Mouse (Mus musculus) hindlimb bud, embryonic 11.5 days (tissue): ENCODE measurements around the gene Fem1a.
"Not testable (repeated sequence)": the region's sequence is repeated elsewhere in the genome, so short reads cannot be mapped to it uniquely, and the experiment has no call there.

Source experiments
- DNase-seq: peaks from one replicate; pipeline ENCODE4 v3.0.0-alpha.2; 2012; ENCODE audit warnings: low read depth, low spot score; ENCODE audit errors: extremely low spot score

Fem1a gene

DNA sequence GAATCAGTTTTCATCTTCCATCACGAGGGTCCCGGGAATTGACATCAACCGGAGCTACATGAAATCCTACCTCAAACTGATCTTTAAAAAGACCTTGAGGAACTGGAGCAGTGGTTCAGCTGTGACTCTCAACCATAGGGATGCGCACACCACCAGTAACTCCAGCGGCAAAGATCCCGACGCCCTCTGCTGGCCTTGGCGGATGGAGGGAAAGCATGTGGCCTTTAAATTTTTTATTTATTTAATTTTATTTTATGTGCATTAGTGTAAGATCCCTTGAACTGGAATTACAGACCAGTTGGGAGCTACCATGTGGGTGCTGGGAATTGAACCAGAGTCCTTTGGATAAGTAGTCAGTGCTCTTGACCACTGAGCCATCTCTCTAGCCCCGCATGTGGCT, 1.2 kb upstream of the Fem1a start:
- DNase-seq, result no peak

DNA sequence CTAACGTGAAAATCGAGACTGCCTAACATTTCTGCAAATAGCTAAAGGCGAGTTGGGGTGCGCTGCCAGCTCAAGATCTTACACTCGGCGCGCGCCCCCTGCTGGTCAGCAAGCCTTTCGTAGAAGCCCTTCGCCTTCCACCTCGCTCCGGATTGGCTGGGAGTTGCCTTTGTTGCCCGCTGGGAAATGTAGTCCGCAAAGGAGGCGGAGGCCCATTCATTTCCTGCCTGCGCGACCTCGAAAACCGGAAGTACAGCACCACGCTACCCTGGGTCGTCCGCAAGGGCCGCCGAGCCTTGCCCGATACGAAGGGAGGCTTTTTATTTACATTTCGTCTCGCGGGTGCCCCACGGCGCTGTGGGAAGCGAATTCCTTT, 759 bp upstream of the Fem1a start:
- DNase-seq, result peak; percentile 92

DNA sequence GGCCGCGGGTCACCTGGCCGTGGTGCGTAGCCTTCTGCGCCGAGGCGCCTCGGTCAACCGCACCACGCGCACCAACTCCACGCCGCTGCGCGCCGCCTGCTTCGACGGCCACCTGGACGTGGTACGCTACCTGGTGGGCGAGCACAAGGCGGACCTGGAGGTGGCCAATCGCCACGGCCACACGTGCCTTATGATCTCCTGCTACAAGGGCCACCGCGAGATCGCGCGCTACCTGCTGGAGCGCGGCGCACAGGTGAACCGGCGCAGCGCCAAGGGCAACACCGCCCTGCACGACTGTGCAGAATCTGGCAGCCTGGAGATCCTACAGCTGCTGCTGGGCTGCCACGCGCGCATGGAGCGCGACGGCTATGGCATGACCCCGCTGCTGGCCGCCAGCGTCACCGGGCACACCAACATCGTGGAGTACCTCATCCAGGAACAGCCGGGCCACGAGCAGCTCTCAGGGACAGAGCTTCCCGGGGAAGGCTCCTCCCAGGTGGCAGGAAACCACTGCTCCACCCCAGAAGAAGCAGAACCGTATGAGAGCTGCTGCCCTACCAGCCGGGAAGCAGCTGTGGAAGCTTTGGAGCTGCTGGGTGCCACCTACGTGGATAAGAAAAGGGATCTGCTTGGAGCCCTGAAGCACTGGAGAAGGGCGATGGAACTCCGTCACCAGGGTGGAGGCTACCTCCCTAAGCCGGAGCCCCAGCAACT, 728 bp downstream of the Fem1a start:
- no peak for DNase-seq

DNA sequence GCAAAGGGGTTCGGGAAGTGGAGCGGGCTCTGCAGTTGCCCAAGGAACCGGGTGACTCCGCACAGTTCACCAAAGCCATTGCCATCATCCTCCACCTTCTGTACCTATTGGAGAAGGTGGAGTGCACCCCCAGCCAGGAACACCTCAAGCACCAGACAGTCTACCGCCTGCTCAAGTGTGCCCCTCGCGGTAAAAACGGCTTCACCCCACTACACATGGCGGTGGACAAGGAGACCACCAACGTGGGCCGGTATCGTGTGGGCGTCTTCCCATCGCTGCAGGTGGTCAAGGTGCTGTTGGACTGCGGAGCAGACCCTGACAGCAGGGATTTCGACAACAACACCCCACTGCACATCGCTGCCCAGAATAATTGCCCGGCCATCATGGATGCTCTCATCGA, 1.7 kb downstream of the Fem1a start:
- DNase-seq, result not testable (repeated sequence)

DNA sequence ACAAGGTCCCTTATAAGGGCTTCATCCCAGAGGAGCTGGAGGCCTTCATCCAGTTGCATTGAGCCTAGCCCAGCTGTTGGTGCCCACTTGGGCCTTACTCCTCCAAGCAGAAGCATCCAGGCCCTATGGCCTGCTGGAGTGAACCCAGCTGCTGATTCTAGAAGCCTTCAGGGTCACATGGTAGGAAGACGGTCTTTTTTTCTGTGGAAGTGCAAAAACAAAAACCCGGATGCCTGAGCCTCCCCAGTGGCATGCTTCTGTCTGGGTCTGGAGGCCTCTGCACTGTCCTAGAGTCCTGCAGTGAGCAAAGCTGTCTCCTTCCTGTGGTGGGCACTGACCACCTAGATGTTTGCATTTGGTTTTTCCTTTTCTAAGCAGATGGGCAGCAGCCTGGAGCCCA, 2.2 kb downstream of the Fem1a start:
- not testable (repeated sequence) for DNase-seq

DNA sequence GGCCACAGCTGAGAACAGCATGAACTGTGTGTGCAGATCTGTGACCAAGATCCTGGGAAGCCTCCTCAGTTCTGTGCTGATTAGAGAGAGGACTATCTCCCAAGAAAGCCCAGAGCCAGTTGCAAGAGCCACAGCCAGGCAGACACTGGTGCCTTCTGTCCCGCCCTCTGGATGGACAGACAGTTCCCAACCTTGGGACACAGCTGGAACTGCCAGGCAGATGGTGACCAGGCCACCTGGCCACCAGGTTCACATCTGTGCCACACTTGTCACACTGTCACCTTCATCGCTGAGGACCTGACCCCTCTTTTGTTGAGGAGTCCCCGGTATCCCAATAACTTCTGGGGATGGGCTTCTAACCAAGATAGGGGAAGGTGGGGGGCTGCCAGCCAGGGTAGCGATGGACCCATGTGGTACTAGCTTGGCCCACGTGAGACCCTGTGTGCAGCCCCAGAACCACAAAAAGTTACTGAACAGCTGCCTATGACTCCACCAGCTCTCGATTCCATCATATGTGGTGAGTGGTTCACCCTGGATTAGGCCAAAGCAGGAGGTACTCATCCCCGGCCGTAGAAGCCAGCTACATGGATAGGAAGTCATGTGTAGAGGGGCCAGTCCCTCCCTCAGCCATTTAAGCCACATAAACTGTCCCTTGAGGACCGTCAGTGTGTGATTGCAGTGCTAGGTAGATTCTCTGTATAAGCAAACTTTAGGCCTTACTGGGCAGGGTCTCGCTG, 2.9 kb downstream of the Fem1a start:
- no peak for DNase-seq

DNA sequence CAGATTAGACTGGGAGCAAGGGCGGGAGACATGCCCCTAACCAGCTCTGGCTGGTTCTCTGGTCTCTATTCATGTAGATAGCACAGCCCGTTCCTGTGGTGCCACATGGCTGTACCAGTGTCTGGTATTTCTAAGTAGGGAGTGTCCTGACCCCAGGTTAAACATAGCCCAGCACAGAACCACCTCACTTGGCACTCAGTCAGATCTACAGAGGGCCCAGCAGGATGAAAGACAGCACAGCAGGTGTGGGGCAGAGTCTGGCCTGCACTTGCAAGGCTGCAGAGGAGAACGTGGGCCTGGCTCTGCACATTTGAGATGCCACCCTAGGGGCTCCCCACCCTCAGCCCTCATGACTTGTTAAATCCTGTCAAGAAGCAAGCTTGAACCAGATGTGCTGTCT, 4.6 kb downstream of the Fem1a start:
- no peak for DNase-seq

DNA sequence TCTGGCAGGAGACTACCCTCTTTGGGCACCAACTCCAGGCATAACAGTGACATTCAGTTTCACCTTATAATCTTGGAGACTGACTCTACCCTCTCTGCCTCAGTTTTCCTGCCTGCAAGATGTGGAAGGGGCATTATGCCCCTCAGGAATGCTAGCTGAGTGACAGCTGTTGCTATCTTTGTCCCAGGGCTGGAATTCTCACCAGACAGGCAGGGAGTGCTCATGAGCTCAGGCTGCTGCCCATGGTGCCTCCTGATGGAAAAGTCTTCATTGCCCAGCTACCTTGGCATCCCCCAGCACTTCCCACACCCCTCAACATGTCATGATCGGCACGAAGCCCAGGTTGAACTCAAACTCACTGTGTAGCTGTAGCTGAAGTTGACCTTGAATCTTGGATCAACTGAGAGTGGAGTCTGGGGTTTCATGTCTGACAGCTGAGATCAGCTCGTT, 6.1 kb downstream of the Fem1a start:
- DNase-seq, result no peak

DNA sequence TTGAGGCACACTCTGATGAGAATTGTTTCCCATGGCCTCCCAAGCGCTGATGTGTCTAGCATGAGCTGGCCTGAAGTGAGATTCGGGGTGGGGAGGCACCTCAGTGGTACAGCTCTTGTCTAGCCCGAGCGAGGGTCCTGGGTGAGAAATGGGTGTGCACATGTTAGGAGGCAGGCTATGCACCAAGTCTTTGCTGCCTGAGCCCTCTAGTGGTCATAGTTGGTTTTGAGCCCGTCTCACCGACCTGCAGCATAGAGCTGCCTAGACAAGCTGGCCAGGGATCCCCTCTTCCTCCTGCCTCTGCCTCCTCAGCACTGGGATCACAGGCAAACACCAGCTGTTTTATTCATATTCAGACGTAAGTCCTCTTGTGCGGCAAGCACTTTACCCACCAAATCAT, 7.4 kb downstream of the Fem1a start:
- DNase-seq, result peak; percentile 62

DNA sequence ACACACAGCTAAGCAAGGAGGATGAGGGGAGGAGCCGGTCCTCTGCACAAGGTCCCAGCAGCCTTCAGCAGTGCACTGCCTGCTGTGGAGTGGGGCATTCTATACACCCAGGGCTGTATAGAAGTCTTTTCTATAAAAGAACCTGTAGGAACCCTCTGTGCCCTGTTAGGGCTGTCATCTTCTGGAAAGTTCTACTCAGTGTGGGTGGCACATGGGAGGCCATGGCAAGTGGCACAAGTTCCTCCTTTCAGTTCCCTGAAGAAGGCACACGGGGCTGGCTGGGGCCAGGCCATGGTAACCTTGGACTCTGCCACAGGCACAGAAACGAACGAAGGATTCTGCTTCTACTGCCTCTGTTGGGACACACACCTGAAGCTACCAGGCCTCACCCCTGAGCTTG, 8.4 kb downstream of the Fem1a start:
- DNase-seq, result no peak

DNA sequence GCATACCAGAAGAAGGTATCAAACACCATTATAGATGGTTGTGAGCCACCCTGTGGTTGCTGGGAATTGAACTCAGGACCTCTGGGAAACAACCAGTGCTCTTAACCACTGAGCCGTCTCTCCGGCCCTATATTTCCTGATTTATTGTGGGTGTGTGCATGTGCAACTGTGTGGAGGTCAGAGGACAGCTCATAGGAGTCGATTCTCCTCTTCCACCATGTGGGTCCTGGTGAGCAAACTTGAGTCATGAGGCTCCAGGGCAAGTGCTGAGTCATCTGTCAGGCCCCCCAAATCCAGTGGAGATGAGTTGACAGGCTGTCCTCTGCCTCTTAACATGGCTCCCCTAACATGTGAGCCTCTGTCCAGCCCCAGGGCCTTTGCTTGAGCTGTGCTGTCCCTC, 9.3 kb downstream of the Fem1a start:
- no peak for DNase-seq

DNA sequence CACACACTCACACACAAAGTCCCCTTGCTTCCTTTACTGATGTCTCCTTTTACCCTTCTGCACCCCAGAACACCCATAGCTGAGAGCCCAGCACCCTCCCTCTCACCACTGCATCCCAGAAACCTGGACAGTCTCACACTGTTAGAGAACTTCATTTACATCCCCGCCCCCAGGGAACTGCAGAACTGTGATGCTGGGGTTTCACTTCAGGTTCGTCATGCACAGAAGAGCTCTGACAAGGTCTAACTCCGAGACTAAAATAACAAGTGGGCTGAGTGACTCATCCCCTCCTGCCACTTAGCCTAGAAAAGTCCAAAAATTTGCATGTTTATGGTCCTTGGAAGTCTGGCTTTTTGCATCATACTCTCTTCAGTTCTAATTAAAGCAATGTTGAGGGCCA, 9.7 kb downstream of the Fem1a start:
- no peak for DNase-seq

DNA sequence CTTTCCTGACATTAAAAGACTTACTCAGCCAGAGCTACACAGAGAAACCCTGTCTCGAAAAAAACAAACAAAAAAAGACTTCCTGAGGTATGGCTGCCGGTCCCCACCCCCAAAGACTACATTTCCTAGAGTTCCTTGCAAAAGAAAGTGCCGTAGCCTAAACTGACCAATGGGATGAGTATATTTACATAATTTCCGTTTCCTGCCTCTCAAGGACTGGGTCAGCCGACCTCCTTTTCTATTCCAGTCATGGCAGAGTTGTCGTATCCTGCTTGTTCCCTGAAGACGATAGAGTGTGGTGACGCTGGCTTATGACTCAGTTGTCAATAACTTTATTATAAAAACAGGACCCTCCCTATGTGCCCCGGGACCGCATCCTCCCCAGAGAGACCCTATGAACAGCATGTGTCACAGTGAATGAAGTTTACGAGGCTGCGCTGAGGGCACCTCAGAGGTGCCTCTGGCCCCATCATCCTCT, 12.6 kb downstream of the Fem1a start:
- no peak for DNase-seq

DNA sequence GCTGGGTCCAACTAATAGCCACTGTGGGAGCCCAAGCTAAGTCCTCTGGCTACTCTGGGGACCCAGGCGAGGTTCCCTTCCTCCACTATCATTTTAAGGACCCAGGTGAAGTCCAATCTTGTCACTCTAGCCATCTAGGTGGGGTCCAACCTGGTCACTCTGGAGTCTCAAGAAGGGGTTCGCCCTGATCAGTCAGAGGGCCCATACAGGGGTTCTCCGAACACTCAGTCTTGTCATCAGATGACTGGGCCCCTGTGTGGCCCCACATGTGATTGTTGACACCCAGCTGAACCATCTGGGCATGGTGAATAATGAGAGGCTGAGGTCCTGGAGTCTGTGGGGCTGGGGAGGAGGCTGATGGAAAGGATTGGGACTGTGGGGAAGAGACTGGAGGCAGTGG, 13.1 kb downstream of the Fem1a start:
- no peak for DNase-seq

DNA sequence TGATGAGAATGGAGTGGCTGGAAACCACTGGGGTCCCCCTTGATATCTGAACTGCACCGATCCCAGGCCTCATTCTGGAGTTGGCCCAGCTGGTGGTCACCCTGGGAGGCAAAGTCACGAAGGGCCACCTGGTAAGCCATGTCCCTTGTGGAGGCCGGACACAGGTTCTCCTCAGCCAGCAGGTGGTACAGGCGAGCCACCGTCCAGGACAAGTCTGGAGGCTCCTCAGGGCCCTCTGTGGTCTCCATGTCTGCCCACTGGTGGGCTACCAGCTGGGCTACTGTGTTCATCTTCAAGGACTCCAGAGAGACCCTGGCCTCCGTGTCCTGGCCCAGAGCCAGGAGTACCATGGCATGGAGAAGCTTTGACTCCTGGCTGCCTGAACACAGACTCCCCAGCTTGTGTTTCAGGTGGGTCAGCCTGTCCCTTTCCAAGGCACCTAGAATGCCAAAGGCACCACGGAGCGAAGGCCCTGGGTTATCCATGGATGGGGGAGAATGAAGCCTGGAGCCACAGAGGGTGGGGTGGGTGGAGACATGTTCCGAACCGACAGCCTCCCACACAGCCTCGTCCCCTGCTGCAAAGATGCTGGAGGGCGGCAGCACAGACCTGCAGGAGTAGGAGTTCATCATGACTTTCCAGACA, 15.1 kb downstream of the Fem1a start:
- DNase-seq, result no peak

DNA sequence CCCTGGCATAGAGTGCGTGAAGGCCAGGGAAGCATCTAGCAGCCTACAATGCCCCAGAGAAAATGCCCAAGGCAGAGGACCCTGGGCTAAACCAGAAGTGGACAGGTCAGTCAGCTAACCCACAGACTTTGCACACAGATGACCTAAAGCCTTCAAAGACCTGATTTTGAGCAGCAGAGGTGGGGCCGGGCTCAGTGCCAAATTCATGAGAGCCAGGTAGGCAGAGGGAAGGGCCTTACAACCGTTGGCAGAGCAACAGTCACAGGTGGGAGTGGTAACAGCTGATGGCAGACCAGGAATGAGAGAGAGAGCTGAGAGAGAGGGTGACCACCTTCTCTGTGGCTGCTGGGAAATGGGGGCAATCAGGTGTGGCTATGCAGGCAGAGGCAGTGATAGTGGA, 16.0 kb downstream of the Fem1a start:
- DNase-seq, result no peak

DNA sequence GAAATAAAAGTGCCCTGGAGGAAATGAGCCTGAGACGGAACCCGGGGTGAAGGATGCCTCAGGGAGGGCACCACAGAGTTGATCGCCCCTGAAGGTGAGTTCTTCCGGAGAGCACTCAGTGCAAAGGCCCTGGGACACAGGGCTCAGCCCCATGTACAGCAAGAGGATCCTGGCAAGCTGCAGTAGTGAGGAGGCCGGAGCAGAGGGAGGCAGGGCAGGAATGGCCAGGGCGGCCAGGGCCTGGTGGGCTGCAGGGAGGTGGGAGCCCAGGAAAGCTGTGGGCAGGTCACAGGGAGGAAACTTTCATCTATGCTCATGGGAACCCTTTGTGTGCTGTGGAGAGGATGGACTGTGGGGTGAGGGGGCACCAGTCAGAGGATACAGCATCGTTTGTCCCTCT, 16.9 kb downstream of the Fem1a start:
- no peak for DNase-seq

DNA sequence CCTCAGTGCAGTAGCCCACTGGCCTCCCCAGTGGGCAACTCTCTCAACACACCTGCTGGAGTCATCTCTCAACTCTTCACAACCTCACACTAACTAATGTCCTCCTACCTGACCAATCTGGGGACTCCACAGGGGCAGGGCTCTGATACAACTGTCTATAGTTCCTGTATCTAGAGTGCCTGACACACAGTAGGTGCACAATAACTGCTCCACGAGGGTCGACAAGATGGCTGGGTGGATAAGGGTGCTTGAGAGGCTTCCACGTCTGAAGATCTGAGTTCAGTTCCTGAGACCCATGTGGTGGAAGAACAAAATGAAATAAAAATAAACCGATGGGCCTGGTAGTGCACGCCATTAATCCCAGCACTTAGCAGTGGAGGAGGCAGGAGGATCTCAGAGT, 17.4 kb downstream of the Fem1a start:
- no peak for DNase-seq

DNA sequence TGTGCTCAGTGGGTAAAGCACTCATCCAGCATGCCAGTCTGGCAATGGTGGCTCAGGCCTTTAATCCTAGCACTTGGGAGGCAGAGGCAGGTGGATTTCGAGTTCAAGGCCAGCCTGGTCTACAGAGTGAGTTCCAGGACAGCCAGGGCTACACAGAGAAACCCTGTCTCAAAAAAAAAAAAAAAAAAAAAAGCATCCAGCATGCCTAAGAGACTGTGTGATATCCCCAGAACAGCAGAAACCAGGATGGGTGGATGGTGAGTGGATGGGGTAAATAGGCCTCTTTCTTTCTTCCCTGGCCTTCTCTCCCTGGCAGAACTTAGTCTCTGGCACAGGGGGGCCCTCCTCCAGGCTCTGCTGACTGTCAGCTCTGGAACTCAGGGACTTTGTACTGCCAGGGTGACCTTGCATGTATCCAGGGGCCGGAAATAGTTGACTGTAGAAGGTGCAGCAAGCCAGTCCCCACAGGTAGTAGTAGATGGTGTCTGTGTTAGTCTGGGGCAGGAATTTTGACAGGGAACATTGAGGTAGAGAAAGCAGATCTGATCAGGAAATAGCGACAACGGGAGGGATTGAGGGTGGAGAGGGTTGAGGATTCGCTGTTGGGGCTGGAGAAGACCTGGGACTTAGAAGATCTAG, 19.4 kb downstream of the Fem1a start:
- no peak for DNase-seq

DNA sequence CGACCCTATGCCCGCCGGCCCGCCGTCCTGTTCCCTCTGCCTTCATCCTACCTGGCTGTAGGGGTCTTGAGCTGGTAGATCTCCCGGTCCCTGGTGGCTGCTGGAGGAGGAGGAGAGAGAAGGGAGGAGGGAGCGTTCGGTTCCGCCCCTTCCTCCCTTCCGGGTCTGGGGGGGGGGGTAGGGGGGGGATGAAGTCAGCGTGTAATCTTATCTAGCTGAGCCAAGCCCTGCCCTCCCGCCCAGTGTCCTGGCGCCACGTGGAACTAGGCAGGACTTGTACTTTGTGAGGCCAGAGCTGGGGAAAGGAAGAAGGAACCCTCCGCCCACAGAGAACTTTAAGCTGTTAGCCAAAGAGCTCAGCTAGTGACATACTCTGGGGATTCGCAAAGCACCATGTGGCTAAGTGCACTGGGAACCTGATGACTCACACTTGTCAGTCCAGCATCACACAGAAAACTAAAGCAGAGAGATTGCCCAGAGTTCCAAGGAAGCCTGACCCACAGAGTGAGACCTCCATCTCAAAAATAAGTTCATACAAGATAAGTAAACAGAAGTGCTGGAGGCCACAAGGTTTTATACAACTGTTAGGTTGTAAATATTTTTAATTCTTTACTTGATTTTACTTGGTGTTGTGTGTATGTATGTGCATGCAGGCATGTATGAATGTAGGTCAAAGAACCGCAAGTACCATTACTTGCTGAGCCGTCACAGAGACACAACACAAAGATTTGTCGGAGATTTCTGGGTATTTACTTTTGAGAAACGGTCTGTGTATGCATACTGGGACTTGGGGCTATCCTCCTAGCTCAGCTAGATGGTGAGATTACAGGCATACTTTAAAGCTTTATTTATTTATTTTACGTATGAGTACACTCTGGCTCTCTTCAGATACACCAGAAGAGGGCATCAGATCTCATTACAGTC, 20.3 kb downstream of the Fem1a start, which contains the start of gene Ticam1:
Gene Ticam1 (minus strand): TSS at position 144 of the 924 bp plus-strand sequence.
- DNase-seq, result peak; percentile 96

DNA sequence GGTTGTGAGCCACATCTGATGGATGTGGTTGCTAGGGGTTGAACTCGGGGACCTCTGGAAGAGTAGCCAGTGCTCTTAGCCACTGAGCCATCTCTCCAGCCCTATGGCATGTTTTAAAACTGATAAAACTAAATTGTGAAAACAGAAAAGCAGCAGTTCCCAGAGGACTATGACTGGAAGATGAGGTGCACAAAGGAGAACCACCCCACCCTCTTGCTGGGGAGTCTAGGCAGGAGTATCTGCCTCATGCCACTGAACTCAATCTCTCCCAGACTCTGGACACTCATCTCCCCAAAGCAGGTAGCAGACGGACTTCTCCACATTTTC, 20.9 kb downstream of the Fem1a start:
- DNase-seq, result no peak
